Mouse (Mus musculus) ES-Bruce4 (cell line): Measurements from ENCODE around the gene 1700080O16Rik. TPM values are rescaled to one million over a fixed set of nuclear protein-coding genes. Genes with fewer than 3 reads are reported as not detected.

Source experiments
- H3K27ac ChIP-seq: 2 replicates; pipeline ENCODE4 v1.5.1; 2012; ENCODE audit warnings: low read length, inconsistent platforms; ENCODE audit not compliant: insufficient read depth
- H3K27me3 ChIP-seq: 2 replicates; pipeline ENCODE4 v1.6.1; 2012; ENCODE audit warnings: mild to moderate bottlenecking, low read length, inconsistent platforms; ENCODE audit not compliant: control insufficient read depth, poor library complexity, insufficient read depth, severe bottlenecking
- H3K36me3 ChIP-seq: 2 replicates; pipeline ENCODE4 v1.6.1; 2012; ENCODE audit warnings: inconsistent platforms, mild to moderate bottlenecking, low read length, moderate library complexity; ENCODE audit not compliant: control insufficient read depth, poor library complexity, insufficient read depth, severe bottlenecking
- H3K4me1 ChIP-seq: one replicate; pipeline ENCODE4 v1.8.1; 2011; ENCODE audit warnings: low read length; ENCODE audit not compliant: control insufficient read depth, insufficient read depth
- H3K4me3 ChIP-seq: 2 replicates; pipeline ENCODE4 v1.5.1; 2011; ENCODE audit warnings: low read depth, mild to moderate bottlenecking, low read length
- H3K9ac ChIP-seq: 2 replicates; pipeline ENCODE4 v1.6.1; 2012; ENCODE audit warnings: low read depth, mild to moderate bottlenecking, inconsistent platforms; ENCODE audit not compliant: poor library complexity, severe bottlenecking
- H3K9me3 ChIP-seq: replicated peaks from 2 replicates; pipeline ENCODE4 v1.6.1; 2012; ENCODE audit warnings: mild to moderate bottlenecking, low read length, inconsistent platforms; ENCODE audit not compliant: control insufficient read depth, poor library complexity, insufficient read depth, severe bottlenecking
- CTCF ChIP-seq: IDR thresholded peaks from one replicate; pipeline ENCODE4 v1.8.1; 2011; ENCODE audit warnings: low read depth, low read length
- EP300 ChIP-seq: IDR thresholded peaks from 2 replicates; pipeline ENCODE4 v1.6.1; 2011; ENCODE audit warnings: low read depth, low read length; ENCODE audit not compliant: insufficient read depth
- POLR2A ChIP-seq: IDR thresholded peaks from one replicate; pipeline ENCODE4 v1.8.1; 2011; ENCODE audit warnings: low read length; ENCODE audit not compliant: insufficient read depth
- polyA plus RNA-seq: library from polyadenylated mRNA; stranded (reverse); fragments of >200 nt; gene quantifications from 2 replicates; pipeline ENCODE4 v1.2.4, GENCODE M21; 2011; ENCODE audit warnings: low read depth; ENCODE audit not compliant: missing spikeins, insufficient read depth, insufficient read length

The 1700080O16Rik gene
- polyA plus RNA-seq, 1 experiment, result not detected

DNA sequence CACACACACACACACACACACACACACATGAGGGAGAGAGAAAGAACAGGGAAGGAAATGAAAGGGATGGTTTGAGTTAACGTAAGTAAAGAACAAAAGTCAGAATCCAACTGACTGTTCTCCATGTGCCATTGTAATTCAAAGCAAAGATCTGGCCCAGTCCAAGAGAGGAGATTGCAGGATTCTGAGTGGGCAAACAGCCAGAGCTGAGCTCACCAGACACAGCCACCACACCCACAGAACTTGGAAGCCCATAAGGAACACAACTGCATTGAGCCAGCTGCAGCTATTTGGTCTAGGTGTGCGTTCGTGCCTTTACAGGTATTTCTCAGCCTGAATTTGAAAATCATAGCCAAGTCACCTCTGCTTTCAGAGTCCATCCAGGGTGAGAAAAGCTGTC is 24.5 kb downstream of the 1700080O16Rik start:
- Histone ChIP-seq H3K4me1 (no peaks in the 10 kb centered on the region), H3K27ac (no peak overlapping the region), H3K36me3 (no peaks in the 10 kb centered on the region), H3K9ac (no peak overlapping the region), H3K27me3 (no peaks in the 10 kb centered on the region), H3K4me3 (no peak overlapping the region), H3K9me3 (no peaks in the 10 kb centered on the region)
- TF ChIP-seq CTCF (no peak), POLR2A (no peak), EP300 (no peak)

- TF ChIP-seq EP300 (0 out of 2 replicates have a peak, but pooled peaks have one; percentile 38), POLR2A (no peak), CTCF (no peak)
- no peaks in the 10 kb centered on the region for H3K27me3 ChIP-seq
- peak overlapping the region; percentile 72; the same call in 1 of the 2 replicates for H3K27ac ChIP-seq
- H3K4me1 ChIP-seq, result no peaks in the 10 kb centered on the region
- no peaks in the 10 kb centered on the region for H3K36me3 ChIP-seq
- H3K4me3 ChIP-seq, result no peak overlapping the region
- H3K9ac ChIP-seq, result no peak overlapping the region
- no peaks in the 10 kb centered on the region; the same call in 1 of the 2 replicates for H3K9me3 ChIP-seq
Measured at GRCm38 (mm10) chrX:51938076-51938475, 34.5 kb downstream of the 1700080O16Rik start.

GRCm38 (mm10) chrX:51919091-51919490 is 53.5 kb downstream of the 1700080O16Rik start:
- H3K36me3 ChIP-seq, result no peaks in the 10 kb centered on the region
- TF ChIP-seq POLR2A (no peak), EP300 (no peak), CTCF (no peak)
- H3K4me3 ChIP-seq, result no peak overlapping the region
- H3K27ac ChIP-seq, result no peak overlapping the region
- H3K27me3 ChIP-seq, result no peaks in the 10 kb centered on the region
- H3K4me1 ChIP-seq, result no peaks in the 10 kb centered on the region
- no peaks in the 10 kb centered on the region for H3K9me3 ChIP-seq
- H3K9ac ChIP-seq, result no peak overlapping the region

Other genes starting within 250 kb of the 1700080O16Rik start
- 3.8 and 4.5 TPM in 2 replicates for gene Usp26, start 171.5 kb downstream of the 1700080O16Rik start, polyA plus RNA-seq
- 129 and 139 TPM in 2 replicates for gene Gpc4, start 192.5 kb upstream of the 1700080O16Rik start, polyA plus RNA-seq